Mouse (Mus musculus): ENCODE measurements around the gene Rtl10. TPM values are rescaled to one million over a fixed set of nuclear protein-coding genes. Genes with fewer than 3 reads are reported as not detected.

Gene Rtl10
- polyA plus RNA-seq (2015; fragmentation: Nextera tagmentation; extraction: Ambion mirVana) = 0.93 and 1.5 TPM in 2 replicates

GRCm38 (mm10) chr16:18498558-18498990 lies at the start of gene Rtl10, which contains the start of gene Gnb1l:
TSS of gene Rtl10 (plus strand) at chr16:18498901.
TSS of gene Gnb1l (plus strand) at chr16:18498713.

Other genes starting within 250 kb of the Rtl10 start
- 1.4 TPM in 1 of 2 replicates, not detected in the other for gene Gm49776, start 240.6 kb upstream of the Rtl10 start, polyA plus RNA-seq (2015; fragmentation: Nextera tagmentation; extraction: Ambion mirVana)
- 10.9 and 13.9 TPM in 2 replicates for gene Dgcr8, start 209.7 kb upstream of the Rtl10 start, polyA plus RNA-seq (2015; fragmentation: Nextera tagmentation; extraction: Ambion mirVana)
- gene Tango2, start 150.8 kb upstream of the Rtl10 start, polyA plus RNA-seq (2015; fragmentation: Nextera tagmentation; extraction: Ambion mirVana) = 22.1 and 27.7 TPM in 2 replicates
- 16.2 and 18.4 TPM in 2 replicates for gene Arvcf, start 150.7 kb upstream of the Rtl10 start, polyA plus RNA-seq (2015; fragmentation: Nextera tagmentation; extraction: Ambion mirVana)
- gene Txnrd2, start 72.5 kb upstream of the Rtl10 start, polyA plus RNA-seq (2015; fragmentation: Nextera tagmentation; extraction: Ambion mirVana) = 19.4 and 20.9 TPM in 2 replicates
- 111 and 116 TPM in 2 replicates for gene Comt, start 72.0 kb upstream of the Rtl10 start, polyA plus RNA-seq (2015; fragmentation: Nextera tagmentation; extraction: Ambion mirVana)
- gene Gnb1l, start 188 bp upstream of the Rtl10 start, polyA plus RNA-seq (2015; fragmentation: Nextera tagmentation; extraction: Ambion mirVana) = 4.8 and 6.1 TPM in 2 replicates
- gene Tbx1, start 91.8 kb downstream of the Rtl10 start, polyA plus RNA-seq (2015; fragmentation: Nextera tagmentation; extraction: Ambion mirVana) = 7.9 and 8.3 TPM in 2 replicates
- gene Gp1bb, start 123.5 kb downstream of the Rtl10 start, polyA plus RNA-seq (2015; fragmentation: Nextera tagmentation; extraction: Ambion mirVana) = 0.12 TPM in 1 of 2 replicates, not detected in the other
- 0.27 and 0.34 TPM in 2 replicates for gene Gm49601, start 127.5 kb downstream of the Rtl10 start, polyA plus RNA-seq (2015; fragmentation: Nextera tagmentation; extraction: Ambion mirVana)
- gene Sept5, start 131.1 kb downstream of the Rtl10 start, polyA plus RNA-seq (2015; fragmentation: Nextera tagmentation; extraction: Ambion mirVana) = 2.4 and 5.8 TPM in 2 replicates